Mouse (Mus musculus): ENCODE results near the gene Mmp14.

Mmp14 gene

GRCm38 (mm10) chr14:54431334-54432077 is at the start of gene Mmp14:
Gene Mmp14 (plus strand): TSS chr14:54431612.
- peak; percentile 35 for DNase-seq

- no peak for DNase-seq
Observed at GRCm38 (mm10) chr14:54381816-54382215, 49.6 kb upstream of the Mmp14 start.

GRCm38 (mm10) chr14:54382641-54383040 is 48.8 kb upstream of the Mmp14 start:
- DNase-seq: no peak

- DNase-seq: no peak
Observed at GRCm38 (mm10) chr14:54383355-54383771, 48.0 kb upstream of the Mmp14 start.

GRCm38 (mm10) chr14:54384396-54384795 is 47.0 kb upstream of the Mmp14 start:
- no peak for DNase-seq

GRCm38 (mm10) chr14:54385968-54386618 is 45.3 kb upstream of the Mmp14 start:
- DNase-seq: no peak

GRCm38 (mm10) chr14:54387546-54387945 is 43.9 kb upstream of the Mmp14 start:
- DNase-seq: no peak

- DNase-seq: no peak
Observed at GRCm38 (mm10) chr14:54390843-54391242, 40.6 kb upstream of the Mmp14 start.

GRCm38 (mm10) chr14:54393794-54394193 is 37.6 kb upstream of the Mmp14 start:
- no peak for DNase-seq

GRCm38 (mm10) chr14:54394309-54394708 is 37.1 kb upstream of the Mmp14 start:
- no peak for DNase-seq

GRCm38 (mm10) chr14:54396685-54397084 is 34.7 kb upstream of the Mmp14 start:
- no peak for DNase-seq

- DNase-seq: no peak
Observed at GRCm38 (mm10) chr14:54397872-54398527, 33.4 kb upstream of the Mmp14 start.

- no peak for DNase-seq
Observed at GRCm38 (mm10) chr14:54398528-54398916, 32.9 kb upstream of the Mmp14 start.

GRCm38 (mm10) chr14:54398921-54399382 is 32.5 kb upstream of the Mmp14 start:
- no peak for DNase-seq

GRCm38 (mm10) chr14:54401723-54402122 is 29.7 kb upstream of the Mmp14 start:
- DNase-seq: no peak

- no peak for DNase-seq
Observed at GRCm38 (mm10) chr14:54408336-54409056, 22.9 kb upstream of the Mmp14 start.

GRCm38 (mm10) chr14:54409057-54409645 is 22.3 kb upstream of the Mmp14 start:
- no peak for DNase-seq

GRCm38 (mm10) chr14:54409980-54410810 is 21.2 kb upstream of the Mmp14 start:
- no peak for DNase-seq

- no peak for DNase-seq
Observed at GRCm38 (mm10) chr14:54412000-54412576, 19.3 kb upstream of the Mmp14 start.

- DNase-seq: peak; percentile 51
Observed at GRCm38 (mm10) chr14:54412629-54413170, 18.7 kb upstream of the Mmp14 start.
